Mouse (Mus musculus): Measurements from ENCODE around the gene Adamts2.

- TF ChIP-seq CTCF (IDR thresholded peaks at IDR 0.05; ENCODE audit: low read depth), result peak; percentile 59
- TF ChIP-seq EP300 (optimal IDR thresholded peaks at IDR 0.05), result no peak
Measured at GRCm38 (mm10) chr11:50847047-50847446, 245.2 kb downstream of the Adamts2 start.

Data from stomach, postnatal 0 days (tissue).